Comparison of ENCODE assay signal across 12 mouse cellular contexts in the genomic region with DNA sequence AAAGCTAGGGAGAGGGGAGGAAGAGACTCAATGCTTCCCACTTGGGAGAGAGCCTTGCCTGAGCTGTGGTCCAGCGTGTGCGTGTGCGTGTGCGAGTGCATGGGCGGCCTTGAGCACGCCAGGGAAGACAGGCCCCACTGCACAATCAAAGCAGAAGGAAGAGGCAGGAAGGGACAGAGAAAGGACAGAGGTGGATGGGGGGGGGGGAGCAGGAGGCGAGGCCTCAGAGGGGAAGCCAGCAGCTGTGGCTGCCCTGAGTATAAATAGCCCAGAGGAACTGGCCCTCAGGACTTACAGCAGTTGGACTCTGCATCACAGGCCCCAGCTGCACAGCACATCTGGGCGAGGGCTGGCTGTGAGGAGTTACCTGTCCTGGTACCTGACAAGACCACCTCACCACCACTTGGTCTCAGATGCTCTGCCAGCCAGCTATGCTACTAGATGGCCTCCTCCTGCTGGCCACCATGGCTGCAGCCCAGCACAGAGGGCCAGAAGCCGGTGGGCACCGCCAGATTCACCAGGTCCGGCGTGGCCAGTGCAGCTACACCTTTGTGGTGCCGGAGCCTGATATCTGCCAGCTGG. TPM values are rescaled to one million over a fixed set of nuclear protein-coding genes. Genes with fewer than 3 reads are reported as not detected.
DNase-seq lines count a peak whose midpoint lies in the region; ATAC-seq and TF ChIP-seq lines count a peak whose summit lies in the region.
"Had no signal": no experiment of that assay in that cellular context is flagged by ENCODE, and none has a peak within 500 bp of the region (broad histone marks: within the 10 kb centered on the region; RNA-seq: fewer than 3 reads in every experiment).

Gene Angpt4 (plus strand): TSS at position 292 of the 582 bp plus-strand sequence.

- no peak within 1 kb of the TSS for H3K4me2 ChIP-seq in heart, embryonic 11.5 days
- H3K4me2 ChIP-seq in midbrain, embryonic 13.5 days (replicated peaks) = no peak within 1 kb of the TSS
- H3K4me2 ChIP-seq in midbrain, embryonic 16.5 days (ENCODE audit: low read length) = no peak within 1 kb of the TSS
- H3K4me2 ChIP-seq in heart, postnatal 0 days (ENCODE audit: low read depth, low read length) = no peak within 1 kb of the TSS
- no peak within 1 kb of the TSS for H3K4me2 ChIP-seq in stomach, postnatal 0 days (replicated peaks; ENCODE audit: low read depth)
- H3K4me2 ChIP-seq: forebrain, embryonic 12.5 days had no signal

- WGBS in heart, embryonic 11.5 days (ENCODE audit: insufficient replicate concordance) = 54% methylated on average over 13 of the region's 13 CpGs
- 63% methylated on average over 13 of the region's 13 CpGs for WGBS in midbrain, embryonic 13.5 days
- WGBS in midbrain, embryonic 16.5 days = 66% methylated on average over 12 of the region's 13 CpGs
- WGBS in heart, postnatal 0 days = 44% methylated on average over 13 of the region's 13 CpGs
- WGBS in stomach, postnatal 0 days = 63% methylated on average over 12 of the region's 13 CpGs

- H3K36me3 ChIP-seq in heart, embryonic 11.5 days (ENCODE audit: control insufficient read depth, insufficient read depth, low read length) = no peaks in the 10 kb centered on the region
- H3K36me3 ChIP-seq in midbrain, embryonic 13.5 days = no peaks in the 10 kb centered on the region
- no peaks in the 10 kb centered on the region for H3K36me3 ChIP-seq in midbrain, embryonic 16.5 days (ENCODE audit: control insufficient read depth, insufficient read depth, low read length)
- H3K36me3 ChIP-seq in heart, postnatal 0 days (replicated peaks; ENCODE audit: control insufficient read depth, insufficient read depth, low read length) = no peaks in the 10 kb centered on the region
- no peaks in the 10 kb centered on the region for H3K36me3 ChIP-seq in stomach, postnatal 0 days (ENCODE audit: control insufficient read depth, insufficient read depth, low read length)
- H3K36me3 ChIP-seq: forebrain, embryonic 12.5 days had no signal

- H3K27me3 ChIP-seq in heart, embryonic 11.5 days (ENCODE audit: control insufficient read depth, insufficient read depth, low read length) = no peaks in the 10 kb centered on the region; the same call in 1 of the 2 replicates
- H3K27me3 ChIP-seq in midbrain, embryonic 13.5 days = no peaks in the 10 kb centered on the region
- H3K27me3 ChIP-seq in midbrain, embryonic 16.5 days (ENCODE audit: control insufficient read depth, insufficient read depth, low read depth, low read length) = no peaks in the 10 kb centered on the region
- no peaks in the 10 kb centered on the region for H3K27me3 ChIP-seq in heart, postnatal 0 days (ENCODE audit: control insufficient read depth, insufficient read depth, low read length)
- no peaks in the 10 kb centered on the region for H3K27me3 ChIP-seq in stomach, postnatal 0 days (ENCODE audit: control insufficient read depth, insufficient read depth, low read length)
- H3K27me3 ChIP-seq: forebrain, embryonic 12.5 days had no signal

- no peaks in the 10 kb centered on the region for H3K9me3 ChIP-seq in heart, embryonic 11.5 days (replicated peaks; ENCODE audit: control insufficient read depth, low read length)
- H3K9me3 ChIP-seq in midbrain, embryonic 13.5 days = no peaks in the 10 kb centered on the region
- no peaks in the 10 kb centered on the region for H3K9me3 ChIP-seq in midbrain, embryonic 16.5 days (replicated peaks; ENCODE audit: control insufficient read depth, low read length, poor library complexity, severe bottlenecking)
- no peaks in the 10 kb centered on the region for H3K9me3 ChIP-seq in heart, postnatal 0 days (replicated peaks; ENCODE audit: control insufficient read depth, low read length)
- no peaks in the 10 kb centered on the region for H3K9me3 ChIP-seq in stomach, postnatal 0 days (ENCODE audit: control insufficient read depth, low read length)
- H3K9me3 ChIP-seq: forebrain, embryonic 12.5 days had no signal

- peaks cover 12% of the 10 kb centered on the region for H3K4me1 ChIP-seq in heart, embryonic 11.5 days (ENCODE audit: control insufficient read depth, insufficient read depth, low read length)
- H3K4me1 ChIP-seq in midbrain, embryonic 13.5 days (replicated peaks) = peaks cover 6% of the 10 kb centered on the region; the same call in 1 of the 2 replicates
- no peaks in the 10 kb centered on the region for H3K4me1 ChIP-seq in midbrain, embryonic 16.5 days (ENCODE audit: control insufficient read depth, insufficient read depth, low read length)
- peaks cover 11% of the 10 kb centered on the region for H3K4me1 ChIP-seq in heart, postnatal 0 days (ENCODE audit: control insufficient read depth, insufficient read depth)
- H3K4me1 ChIP-seq in stomach, postnatal 0 days (replicated peaks; ENCODE audit: control insufficient read depth, insufficient read depth) = peaks cover 12% of the 10 kb centered on the region

- no peak for TF ChIP-seq EP300 in heart, postnatal 0 days (IDR thresholded peaks at IDR 0.05; ENCODE audit: low read depth)
- no peak for TF ChIP-seq EP300 in stomach, postnatal 0 days (optimal IDR thresholded peaks at IDR 0.05)

- H3K4me3 ChIP-seq in heart, embryonic 11.5 days (ENCODE audit: low read depth, low read length) = no peak within 1 kb of the TSS
- no peak within 1 kb of the TSS for H3K4me3 ChIP-seq in midbrain, embryonic 13.5 days (replicated peaks)
- H3K4me3 ChIP-seq in midbrain, embryonic 16.5 days (ENCODE audit: low read depth, low read length) = no peak within 1 kb of the TSS
- no peak within 1 kb of the TSS for H3K4me3 ChIP-seq in heart, postnatal 0 days (ENCODE audit: low read depth, low read length)
- H3K4me3 ChIP-seq in stomach, postnatal 0 days (ENCODE audit: low read depth, low read length) = no peak within 1 kb of the TSS
- H3K4me3 ChIP-seq: forebrain, embryonic 12.5 days had no signal

- no peak within 1 kb of the TSS for H3K27ac ChIP-seq in heart, embryonic 11.5 days (ENCODE audit: low read depth, low read length)
- no peak within 1 kb of the TSS for H3K27ac ChIP-seq in midbrain, embryonic 13.5 days
- H3K27ac ChIP-seq in midbrain, embryonic 16.5 days (ENCODE audit: low read length) = no peak within 1 kb of the TSS
- no peak within 1 kb of the TSS for H3K27ac ChIP-seq in heart, postnatal 0 days (ENCODE audit: low read depth)
- H3K27ac ChIP-seq in stomach, postnatal 0 days (replicated peaks) = 0 out of 2 replicates have a peak within 1 kb of the TSS, but pooled peaks have one; percentile 9
- H3K27ac ChIP-seq: forebrain, embryonic 12.5 days; macrophage had no signal

- DNase-seq in heart, adult 18-20 months = peak; percentile 12 to 34
- DNase-seq in heart, postnatal 0 days (ENCODE audit: low spot score) = no peak
- DNase-seq in stomach, postnatal 0 days (ENCODE audit: low spot score) = no peak
- DNase-seq in gastrocnemius, postnatal 10 days = no peak
- DNase-seq in adrenal gland, adult 8-10 months = no peak
- DNase-seq: cerebellum, adult 18-20 months; layer of hippocampus, postnatal 36 days had no signal

- ATAC-seq in heart, embryonic 11.5 days (replicated peaks; ENCODE audit: insufficient number of reproducible peaks, low FRiP score, low TSS enrichment) = no peak; the same call in 1 of the 2 replicates
- peak; percentile 16; the same call in 1 of the 2 replicates for ATAC-seq in midbrain, embryonic 13.5 days
- ATAC-seq in midbrain, embryonic 16.5 days = no peak
- ATAC-seq in heart, postnatal 0 days (ENCODE audit: insufficient read depth, low read depth) = peak; percentile 55
- ATAC-seq in stomach, postnatal 0 days (ENCODE audit: low FRiP score, low TSS enrichment) = peak; percentile 11; the same call in 1 of the 2 replicates

- H3K9ac ChIP-seq in heart, embryonic 11.5 days (ENCODE audit: low read depth, low read length) = no peak within 1 kb of the TSS
- no peak within 1 kb of the TSS; the same call in 1 of the 2 replicates for H3K9ac ChIP-seq in midbrain, embryonic 13.5 days (replicated peaks)
- H3K9ac ChIP-seq in midbrain, embryonic 16.5 days (ENCODE audit: low read depth, low read length) = no peak within 1 kb of the TSS
- no peak within 1 kb of the TSS for H3K9ac ChIP-seq in heart, postnatal 0 days (replicated peaks; ENCODE audit: low read depth, low read length)
- no peak within 1 kb of the TSS for H3K9ac ChIP-seq in stomach, postnatal 0 days (ENCODE audit: low read length)
- H3K9ac ChIP-seq: forebrain, embryonic 12.5 days had no signal

- TF ChIP-seq CTCF in heart, postnatal 0 days (IDR thresholded peaks at IDR 0.05; ENCODE audit: low read depth) = no peak
- no peak for TF ChIP-seq CTCF in stomach, postnatal 0 days (IDR thresholded peaks at IDR 0.05; ENCODE audit: low read depth)

RNA-seq across cellular contexts. Expression of gene Angpt4, which starts in this region (rescaled TPM):
- under 1 TPM; 0.28 to 0.35 TPM for total RNA-seq in heart, adult 18-20 months (2021)
- polyA plus RNA-seq in heart, embryonic 11.5 days (2014; fragmentation: Nextera tagmentation; extraction: Ambion mirVana) = 0.21 and 0.30 TPM in 2 replicates
- polyA plus RNA-seq in midbrain, embryonic 13.5 days (2015; fragmentation: Nextera tagmentation; extraction: Ambion mirVana) = 0.10 and 0.11 TPM in 2 replicates
- 0.14 and 0.30 TPM in 2 replicates for polyA plus RNA-seq in midbrain, embryonic 16.5 days (2015; fragmentation: Nextera tagmentation; extraction: Ambion mirVana)
- total RNA-seq in heart, postnatal 0 days (2014; rRNA removed; ENCODE audit: low replicate concordance) = 1.7 TPM in 1 of 2 replicates, not detected in the other
- 0.10 and 0.12 TPM in 2 replicates for polyA plus RNA-seq in heart, postnatal 0 days (2015; fragmentation: Nextera tagmentation; extraction: Ambion mirVana)
- 0.42 and 0.45 TPM in 2 replicates for polyA plus RNA-seq in stomach, postnatal 0 days (2015; fragmentation: Nextera tagmentation; extraction: Ambion mirVana)
- under 1 TPM; 0.26 to 0.47 TPM for total RNA-seq in gastrocnemius, postnatal 10 days (2021)
- total RNA-seq in adrenal gland, adult 8-10 months (2022) = 1 to 10 TPM in 2 of 4 experiments, under 1 TPM in 2; 0.29 to 1.1 (median 0.89) TPM
- polyA plus RNA-seq: macrophage had no signal

Comparison
In these comparisons a context has a peak if more than half of its experiments do, and no peak if none do; other contexts are left out.
1. Peak in DNase-seq in heart, adult 18-20 months; RNA of the gene not detected or under 1 TPM.
2. Peak in ATAC-seq in midbrain, embryonic 13.5 days; RNA of the gene not detected or under 1 TPM.
3. Peak in ATAC-seq and H3K27ac ChIP-seq in stomach, postnatal 0 days; RNA of the gene not detected or under 1 TPM.